Mouse (Mus musculus): ENCODE measurements around the gene Nrd1. TPM values are rescaled to one million over a fixed set of nuclear protein-coding genes. Genes with fewer than 3 reads are reported as not detected.

The Nrd1 gene
- polyA plus RNA-seq, 1 experiment from 2014 or later: 69.8 TPM

- Histone ChIP-seq H3K27ac (ENCODE audit: low read depth, low read length) (no peak overlapping the region), H3K9ac (ENCODE audit: low read depth, low read length) (no peak overlapping the region), H3K4me1 (ENCODE audit: control insufficient read depth, insufficient read depth, low read depth, low read length) (no peaks in the 10 kb centered on the region), H3K4me3 (ENCODE audit: low read length) (no peak overlapping the region), H3K36me3 (ENCODE audit: control insufficient read depth, insufficient read depth, low read length) (no peaks in the 10 kb centered on the region), H3K27me3 (replicated peaks; ENCODE audit: control insufficient read depth, insufficient read depth, low read length) (no peaks in the 10 kb centered on the region), H3K9me3 (ENCODE audit: control insufficient read depth, low read length) (no peaks in the 10 kb centered on the region), H3K4me2 (ENCODE audit: low read length) (no peak overlapping the region)
- ATAC-seq: no peak
- WGBS: 89% methylated on average over 5 of the region's 5 CpGs
Measured at GRCm38 (mm10) chr4:109102574-109102973, 102.1 kb downstream of the Nrd1 start.

DNA sequence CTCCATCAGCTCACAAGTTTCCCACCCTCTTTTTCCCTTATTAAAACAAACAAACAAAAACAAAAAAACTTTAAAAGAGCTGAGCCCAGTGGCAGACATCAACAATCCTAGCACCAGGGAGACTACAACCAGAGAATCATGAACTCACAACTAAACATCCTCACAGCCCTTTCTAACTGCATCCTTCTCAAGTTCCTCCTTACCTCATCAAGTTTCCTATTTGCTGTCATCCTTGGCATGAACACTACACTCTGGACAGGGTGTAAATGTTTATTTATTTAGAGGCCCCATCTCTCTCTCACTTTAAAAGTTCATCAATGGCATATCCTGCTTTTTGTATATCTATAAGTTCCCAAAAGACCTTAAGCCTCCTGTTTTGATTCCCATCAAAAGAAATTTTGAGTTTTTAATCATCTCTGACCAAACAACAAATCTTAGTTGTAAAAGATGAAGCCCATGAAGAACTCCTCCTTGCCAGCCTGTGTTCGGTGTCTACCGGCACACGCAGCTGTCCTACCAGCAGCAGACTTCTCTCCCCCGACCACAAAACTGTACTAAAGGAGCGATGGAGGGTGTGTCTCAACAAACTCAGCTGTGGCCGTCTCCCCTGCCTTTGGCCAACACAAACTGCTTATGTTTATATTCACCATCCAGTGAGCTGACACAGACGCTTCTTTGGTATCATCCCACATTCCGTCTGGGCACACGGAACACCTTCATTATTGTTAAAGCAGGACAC, 102.9 kb downstream of the Nrd1 start:
- H3K9me3 ChIP-seq (ENCODE audit: control insufficient read depth, low read length): no peaks in the 10 kb centered on the region
- WGBS: 86% methylated on average over 9 of the region's 9 CpGs

DNA sequence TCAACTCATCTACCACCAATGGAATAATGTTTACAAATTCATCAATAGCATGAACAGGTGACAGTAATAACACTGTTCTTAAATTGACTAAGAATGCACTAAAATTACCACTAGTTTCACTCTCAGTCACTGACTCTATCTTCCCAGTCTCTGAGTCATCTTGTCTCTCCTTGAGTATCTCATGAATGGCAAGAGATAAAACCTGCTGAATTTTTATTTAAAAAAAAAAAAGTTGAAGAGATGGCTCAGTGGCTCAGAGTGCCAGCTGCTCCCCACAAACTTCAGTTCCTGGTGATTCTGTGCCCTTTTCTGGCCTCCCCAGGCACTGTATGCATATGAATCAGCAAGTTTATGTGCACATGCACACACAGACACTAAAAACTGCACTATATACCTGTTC, 104.8 kb downstream of the Nrd1 start:
- Histone ChIP-seq H3K9ac (ENCODE audit: low read depth, low read length) (no peak overlapping the region), H3K27ac (ENCODE audit: low read depth, low read length) (no peak overlapping the region), H3K4me2 (ENCODE audit: low read length) (no peak overlapping the region), H3K27me3 (replicated peaks; ENCODE audit: control insufficient read depth, insufficient read depth, low read length) (no peaks in the 10 kb centered on the region), H3K4me3 (ENCODE audit: low read length) (no peak overlapping the region), H3K36me3 (ENCODE audit: control insufficient read depth, insufficient read depth, low read length) (no peaks in the 10 kb centered on the region), H3K4me1 (ENCODE audit: control insufficient read depth, insufficient read depth, low read depth, low read length) (no peaks in the 10 kb centered on the region), H3K9me3 (ENCODE audit: control insufficient read depth, low read length) (no peaks in the 10 kb centered on the region)
- ATAC-seq: no peak

More for the DNA sequence above, 102.9 kb downstream of the Nrd1 start:
- H3K9ac ChIP-seq (ENCODE audit: low read depth, low read length): no peak overlapping the region
- no peak overlapping the region for H3K4me3 ChIP-seq (ENCODE audit: low read length)
- no peak overlapping the region for H3K4me2 ChIP-seq (ENCODE audit: low read length)
- no peaks in the 10 kb centered on the region for H3K36me3 ChIP-seq (ENCODE audit: control insufficient read depth, insufficient read depth, low read length)
- no peak for ATAC-seq
- H3K4me1 ChIP-seq (ENCODE audit: control insufficient read depth, insufficient read depth, low read depth, low read length): no peaks in the 10 kb centered on the region
- H3K27me3 ChIP-seq (replicated peaks; ENCODE audit: control insufficient read depth, insufficient read depth, low read length): no peaks in the 10 kb centered on the region
- H3K27ac ChIP-seq (ENCODE audit: low read depth, low read length): no peak overlapping the region

DNA sequence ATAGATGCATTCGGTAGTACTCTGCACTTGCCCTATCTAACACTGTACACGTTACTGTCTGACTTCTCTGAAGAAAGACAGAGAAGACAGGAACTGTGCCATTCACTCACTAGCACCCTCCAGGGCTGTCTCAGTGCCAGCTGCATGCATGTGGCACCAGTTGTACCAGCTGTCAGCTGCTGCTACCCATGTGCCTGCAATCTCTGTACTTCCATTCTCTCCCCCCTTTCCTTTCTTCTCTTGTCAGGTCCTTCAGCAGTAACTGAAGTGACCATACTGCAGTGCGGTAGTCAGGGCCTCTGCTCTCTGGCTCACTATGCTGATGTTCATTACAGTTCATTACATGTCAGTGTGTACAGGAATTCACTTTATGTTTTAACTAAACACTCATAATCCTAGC, 105.6 kb downstream of the Nrd1 start:
- H3K36me3 ChIP-seq (ENCODE audit: control insufficient read depth, insufficient read depth, low read length): no peaks in the 10 kb centered on the region
- no peaks in the 10 kb centered on the region for H3K27me3 ChIP-seq (replicated peaks; ENCODE audit: control insufficient read depth, insufficient read depth, low read length)
- 65% methylated on average over 3 of the region's 3 CpGs for WGBS
- peak; percentile 64; the same call in 1 of the 2 replicates for ATAC-seq
- no peak overlapping the region for H3K27ac ChIP-seq (ENCODE audit: low read depth, low read length)
- H3K9ac ChIP-seq (ENCODE audit: low read depth, low read length): no peak overlapping the region
- H3K9me3 ChIP-seq (ENCODE audit: control insufficient read depth, low read length): no peaks in the 10 kb centered on the region
- no peaks in the 10 kb centered on the region for H3K4me1 ChIP-seq (ENCODE audit: control insufficient read depth, insufficient read depth, low read depth, low read length)
- no peak overlapping the region for H3K4me2 ChIP-seq (ENCODE audit: low read length)
- no peak overlapping the region for H3K4me3 ChIP-seq (ENCODE audit: low read length)

- Histone ChIP-seq H3K9me3 (ENCODE audit: control insufficient read depth, low read length) (no peaks in the 10 kb centered on the region), H3K27me3 (replicated peaks; ENCODE audit: control insufficient read depth, insufficient read depth, low read length) (no peaks in the 10 kb centered on the region), H3K36me3 (ENCODE audit: control insufficient read depth, insufficient read depth, low read length) (no peaks in the 10 kb centered on the region), H3K9ac (ENCODE audit: low read depth, low read length) (no peak overlapping the region), H3K4me2 (ENCODE audit: low read length) (no peak overlapping the region), H3K4me1 (ENCODE audit: control insufficient read depth, insufficient read depth, low read depth, low read length) (no peaks in the 10 kb centered on the region), H3K27ac (ENCODE audit: low read depth, low read length) (no peak overlapping the region), H3K4me3 (ENCODE audit: low read length) (no peak overlapping the region)
- ATAC-seq: no peak
Measured at GRCm38 (mm10) chr4:109106594-109106993, 106.1 kb downstream of the Nrd1 start.

DNA sequence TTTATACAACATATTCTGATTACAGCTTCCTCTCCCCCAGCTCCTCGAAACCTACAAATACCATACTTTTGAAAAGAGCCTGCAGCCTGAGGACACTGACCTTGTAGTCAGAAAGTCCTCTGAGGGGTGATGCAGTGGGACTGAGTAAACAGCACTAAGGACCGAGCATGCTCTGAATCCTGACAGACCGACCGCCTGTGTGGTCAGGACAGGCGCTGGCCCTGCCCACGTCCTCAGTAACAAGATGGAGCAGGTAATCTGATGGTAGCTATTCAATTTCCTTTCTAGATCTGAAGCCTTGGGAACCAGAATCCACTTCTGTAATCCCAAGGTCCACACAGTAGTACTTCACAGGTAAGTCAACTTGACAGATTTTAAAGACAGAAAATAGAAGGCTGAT, 108.6 kb downstream of the Nrd1 start:
- Histone ChIP-seq H3K4me1 (ENCODE audit: control insufficient read depth, insufficient read depth, low read depth, low read length) (no peaks in the 10 kb centered on the region), H3K36me3 (ENCODE audit: control insufficient read depth, insufficient read depth, low read length) (no peaks in the 10 kb centered on the region), H3K9ac (ENCODE audit: low read depth, low read length) (no peak overlapping the region), H3K27me3 (replicated peaks; ENCODE audit: control insufficient read depth, insufficient read depth, low read length) (no peaks in the 10 kb centered on the region), H3K27ac (ENCODE audit: low read depth, low read length) (no peak overlapping the region), H3K4me2 (ENCODE audit: low read length) (no peak overlapping the region), H3K4me3 (ENCODE audit: low read length) (no peak overlapping the region), H3K9me3 (ENCODE audit: control insufficient read depth, low read length) (no peaks in the 10 kb centered on the region)
- WGBS: 86% methylated on average over 6 of the region's 6 CpGs
- no peak for ATAC-seq

GRCm38 (mm10) chr4:109109686-109110085, 109.2 kb downstream of the Nrd1 start:
- no peaks in the 10 kb centered on the region for H3K9me3 ChIP-seq (ENCODE audit: control insufficient read depth, low read length)
- H3K27ac ChIP-seq (ENCODE audit: low read depth, low read length): no peak overlapping the region
- no peak overlapping the region for H3K9ac ChIP-seq (ENCODE audit: low read depth, low read length)
- no peaks in the 10 kb centered on the region for H3K4me1 ChIP-seq (ENCODE audit: control insufficient read depth, insufficient read depth, low read depth, low read length)
- no peaks in the 10 kb centered on the region for H3K36me3 ChIP-seq (ENCODE audit: control insufficient read depth, insufficient read depth, low read length)
- ATAC-seq: no peak
- no peak overlapping the region for H3K4me3 ChIP-seq (ENCODE audit: low read length)
- no peak overlapping the region for H3K4me2 ChIP-seq (ENCODE audit: low read length)
- no peaks in the 10 kb centered on the region for H3K27me3 ChIP-seq (replicated peaks; ENCODE audit: control insufficient read depth, insufficient read depth, low read length)
- WGBS: 92% methylated on average over 10 of the region's 10 CpGs

- no peak for ATAC-seq
- 79% methylated on average over 2 of the region's 2 CpGs for WGBS
- H3K27me3 ChIP-seq (replicated peaks; ENCODE audit: control insufficient read depth, insufficient read depth, low read length): no peaks in the 10 kb centered on the region
- no peak overlapping the region for H3K4me2 ChIP-seq (ENCODE audit: low read length)
- no peak overlapping the region for H3K27ac ChIP-seq (ENCODE audit: low read depth, low read length)
- no peaks in the 10 kb centered on the region for H3K9me3 ChIP-seq (ENCODE audit: control insufficient read depth, low read length)
- no peak overlapping the region for H3K4me3 ChIP-seq (ENCODE audit: low read length)
- no peaks in the 10 kb centered on the region for H3K4me1 ChIP-seq (ENCODE audit: control insufficient read depth, insufficient read depth, low read depth, low read length)
- no peak overlapping the region for H3K9ac ChIP-seq (ENCODE audit: low read depth, low read length)
- no peaks in the 10 kb centered on the region for H3K36me3 ChIP-seq (ENCODE audit: control insufficient read depth, insufficient read depth, low read length)
Measured at GRCm38 (mm10) chr4:109110978-109111377, 110.5 kb downstream of the Nrd1 start.

Data from hindbrain, embryonic 16.5 days (tissue).